Mouse (Mus musculus) kidney, adult 18-20 months (tissue): Measurements from ENCODE around the gene Rab3ip.

Experiments used
- DNase-seq: peaks from one replicate; pipeline ENCODE4 v3.0.0; 2021

The Rab3ip gene

DNA sequence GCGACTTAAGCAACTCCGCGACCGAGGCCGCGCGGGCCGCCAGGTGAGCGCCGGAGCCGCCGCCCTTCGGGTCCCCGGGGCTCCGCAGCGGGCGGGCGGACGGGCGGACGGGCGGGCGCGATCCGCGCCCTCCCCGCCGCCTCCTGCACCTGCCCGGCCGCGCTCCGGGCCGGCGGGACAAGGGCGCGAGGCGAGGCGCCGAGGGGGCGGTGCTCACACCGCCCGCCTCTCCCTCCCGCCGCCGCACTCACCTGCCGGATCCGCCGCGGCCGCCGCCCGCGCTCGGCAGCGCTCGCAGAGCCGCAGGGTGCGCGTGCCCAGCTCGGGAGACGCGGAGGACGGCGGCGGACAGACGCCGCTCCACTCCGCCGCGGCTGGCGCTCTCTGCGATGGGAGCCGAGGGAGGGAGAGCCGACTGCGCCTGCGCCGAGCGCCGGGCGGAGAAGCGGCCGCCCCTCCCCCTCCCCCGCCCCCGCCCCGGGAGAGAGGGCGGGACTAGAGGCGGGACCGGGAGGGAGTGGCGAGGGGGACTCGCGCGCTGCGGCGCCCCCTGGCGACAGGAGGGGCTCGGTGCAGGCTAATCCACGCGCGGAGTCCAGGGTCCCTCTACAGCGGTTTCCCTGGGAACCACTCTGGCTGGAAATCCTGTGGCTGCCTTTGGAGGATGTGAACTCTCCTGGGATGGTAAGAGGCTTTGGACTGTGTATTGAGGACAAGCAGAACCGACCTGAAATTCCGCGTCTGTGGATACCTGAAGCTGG, at the start of gene Rab3ip:
Gene Rab3ip, minus strand, starts transcription at position 761 of the 761 bp plus-strand sequence.
- peak; percentile 91 for DNase-seq

DNA sequence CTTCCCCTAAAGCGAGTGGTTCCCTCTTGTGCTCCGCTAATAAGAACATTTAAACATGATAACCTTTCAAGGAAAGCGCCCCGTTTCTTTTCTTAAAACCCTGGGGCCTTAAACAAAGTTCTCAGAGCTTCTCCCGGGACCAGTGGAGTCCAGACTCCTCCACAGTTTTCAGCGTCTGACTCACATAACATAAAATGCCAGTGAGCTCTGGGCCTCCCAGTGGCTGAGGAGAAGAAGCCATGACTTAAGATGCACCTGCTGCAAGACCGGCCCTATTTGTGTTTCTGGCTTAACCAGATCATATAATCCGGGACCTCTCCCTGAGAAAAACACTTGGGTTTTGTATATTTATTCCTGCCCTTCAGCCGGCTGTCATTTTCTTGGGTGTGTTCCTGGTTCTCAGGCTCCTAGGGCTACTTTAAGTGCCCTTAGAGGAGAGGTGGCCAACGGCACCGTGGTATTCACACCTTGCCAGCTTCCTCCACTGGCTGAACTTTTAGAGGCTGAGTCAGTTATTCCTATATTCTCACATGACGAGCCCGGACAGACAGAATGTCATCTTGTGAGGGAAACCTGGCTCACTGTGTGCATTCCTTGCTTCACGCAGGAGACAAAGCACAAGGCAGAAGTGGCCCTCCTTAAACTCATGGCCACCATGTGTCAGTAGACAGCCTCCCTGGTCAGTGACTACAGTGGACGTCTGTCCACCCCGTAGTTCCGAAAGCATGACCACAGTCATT, 48.3 kb upstream of the Rab3ip start:
- no peak for DNase-seq

DNA sequence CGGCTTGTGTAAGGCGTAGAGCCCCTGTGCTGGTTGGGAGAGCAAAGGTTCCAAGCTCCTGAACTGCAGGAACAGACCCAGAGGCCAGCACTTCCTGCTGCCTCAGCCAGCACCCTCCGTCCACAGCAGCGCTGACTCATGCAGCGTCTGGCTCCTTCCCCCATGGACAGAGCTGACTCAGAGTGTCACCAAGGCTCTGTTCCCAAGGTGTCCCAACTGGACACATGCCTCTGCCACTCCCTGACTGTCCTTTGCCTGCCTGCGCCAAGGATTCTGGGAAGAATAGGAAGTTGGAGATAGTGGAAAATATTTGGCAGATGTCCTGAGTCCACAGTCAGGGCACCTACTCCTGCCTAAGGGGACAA, 45.6 kb upstream of the Rab3ip start:
- peak; percentile 65 for DNase-seq

DNA sequence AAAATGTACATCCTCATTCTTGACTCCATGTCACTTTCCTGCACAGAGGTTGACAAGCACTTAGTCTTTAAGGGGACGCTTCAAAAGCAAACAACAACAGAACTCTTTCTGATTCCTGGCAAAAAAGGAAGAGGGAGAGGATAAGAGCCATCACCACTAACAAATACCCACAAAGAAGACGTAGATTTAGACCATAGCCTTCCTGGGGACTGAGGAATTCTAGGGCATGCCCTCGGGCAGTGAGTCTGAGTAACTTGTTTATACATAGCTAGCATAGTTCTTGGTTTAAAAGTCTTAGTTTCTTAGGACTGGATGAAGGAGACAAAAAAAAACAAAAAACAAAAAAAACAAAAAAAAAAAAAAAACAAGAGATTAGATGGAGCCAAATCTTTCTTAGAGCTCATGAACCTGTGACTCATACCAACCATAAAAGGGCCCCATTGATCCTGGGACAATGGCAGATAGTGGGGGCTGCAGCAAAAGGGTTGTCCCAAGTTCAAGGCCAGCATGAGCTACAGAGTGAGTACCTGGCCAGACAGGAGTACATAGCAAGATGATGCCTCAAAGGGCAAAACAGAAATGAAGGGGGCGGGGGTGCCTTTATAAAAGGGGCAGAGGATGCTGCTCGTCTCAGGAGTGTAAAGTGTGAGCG, 45.1 kb upstream of the Rab3ip start:
- no peak for DNase-seq

DNA sequence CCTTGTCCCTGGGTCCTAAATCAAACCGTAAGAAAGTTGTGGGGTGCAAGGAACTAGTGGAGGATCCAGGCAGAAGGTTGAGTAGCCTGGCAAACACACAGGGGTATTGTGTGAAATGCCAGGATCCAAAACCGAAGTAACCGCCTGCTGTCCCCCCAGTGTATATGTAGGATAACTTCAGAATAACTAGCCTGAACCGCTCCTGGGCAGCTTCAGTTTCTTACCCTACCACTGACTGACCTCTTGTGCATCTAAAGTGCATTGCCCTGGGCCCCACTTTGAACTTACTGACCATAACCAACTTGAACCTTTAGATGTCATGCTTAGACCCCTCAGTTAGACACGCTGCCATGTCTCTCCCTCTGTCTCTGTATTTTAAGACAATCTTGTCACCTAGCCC, 44.6 kb upstream of the Rab3ip start:
- no peak for DNase-seq

DNA sequence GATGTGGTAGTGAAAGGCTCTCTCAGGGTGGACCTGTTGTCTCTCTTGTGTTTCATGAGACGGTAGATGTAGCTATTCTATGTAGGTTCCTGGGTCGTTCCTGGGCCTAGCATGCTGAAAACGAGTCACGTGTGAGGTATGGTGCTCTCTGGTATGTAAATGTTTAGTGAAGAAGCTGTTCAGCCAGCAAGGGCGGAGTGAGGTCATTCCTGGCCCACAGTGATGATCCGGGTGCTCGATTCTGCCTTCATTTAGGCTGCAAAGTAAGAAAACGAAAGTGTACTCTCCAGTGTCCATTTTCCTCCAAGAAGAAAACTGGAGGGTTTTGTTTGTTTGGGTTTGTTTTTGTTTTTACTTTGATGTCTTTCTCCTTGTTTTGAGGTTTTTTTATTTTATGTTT, 43.4 kb upstream of the Rab3ip start:
- DNase-seq, result no peak

DNA sequence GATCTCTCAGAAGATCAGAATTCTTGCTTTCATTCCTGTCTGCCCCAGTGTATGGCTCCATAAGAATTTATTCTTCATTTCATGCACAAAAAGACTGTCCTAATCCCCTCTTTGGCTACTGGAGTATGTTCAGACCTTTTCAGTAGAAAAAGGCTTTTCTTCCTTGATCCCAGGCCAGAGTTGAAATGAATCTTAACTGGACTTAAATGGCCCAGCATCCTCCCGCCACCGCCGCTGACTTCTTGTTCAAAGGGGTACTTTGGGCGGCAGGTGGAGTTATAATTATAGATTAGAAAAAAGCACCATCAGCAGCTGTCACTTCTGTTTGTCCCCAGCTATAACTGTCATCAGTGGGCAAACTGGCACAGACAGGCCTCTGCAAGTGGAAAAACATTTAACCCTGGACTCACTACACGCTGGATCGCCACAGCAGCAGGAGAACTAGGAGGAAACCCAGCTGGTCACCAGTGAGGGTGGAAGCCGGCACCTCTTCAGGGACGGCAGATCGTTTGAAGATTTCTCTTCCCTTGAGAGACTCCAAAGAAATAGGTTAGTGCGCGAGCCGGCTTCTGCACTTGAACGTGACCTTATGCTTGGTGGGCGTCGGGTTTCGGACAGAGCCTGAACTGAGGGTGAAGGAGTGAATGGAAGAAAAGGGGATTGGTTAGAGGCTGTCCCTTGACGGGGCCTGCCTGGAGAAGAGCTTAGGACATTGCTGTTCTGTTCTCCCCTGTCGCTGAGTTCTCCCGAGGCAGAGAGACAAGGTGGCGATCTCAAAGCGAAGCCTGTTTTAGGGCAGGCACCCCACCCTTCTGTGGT, 35.9 kb upstream of the Rab3ip start, which contains the start of gene Best3:
Gene Best3, plus strand, starts transcription at position 51 of the 819 bp plus-strand sequence.
- DNase-seq, result peak; percentile 13

DNA sequence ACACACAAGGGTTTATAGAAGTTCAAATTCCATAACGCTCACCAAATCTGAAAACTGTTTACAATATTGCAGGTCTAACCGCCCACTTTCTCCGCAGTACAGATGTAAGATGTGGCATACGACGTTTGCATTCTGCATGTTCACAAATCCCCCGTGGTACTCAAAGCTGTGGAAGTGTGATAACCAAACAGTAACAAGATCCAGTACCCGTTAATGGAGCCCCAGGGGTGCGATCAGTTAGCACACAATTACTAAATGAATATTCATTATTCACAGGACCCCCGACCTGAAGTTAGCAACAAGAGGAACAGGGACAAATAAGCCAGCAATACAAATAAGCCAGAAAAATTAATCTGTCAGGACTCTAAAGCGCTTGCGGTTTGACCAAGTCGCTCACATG, 34.3 kb upstream of the Rab3ip start:
- no peak for DNase-seq

DNA sequence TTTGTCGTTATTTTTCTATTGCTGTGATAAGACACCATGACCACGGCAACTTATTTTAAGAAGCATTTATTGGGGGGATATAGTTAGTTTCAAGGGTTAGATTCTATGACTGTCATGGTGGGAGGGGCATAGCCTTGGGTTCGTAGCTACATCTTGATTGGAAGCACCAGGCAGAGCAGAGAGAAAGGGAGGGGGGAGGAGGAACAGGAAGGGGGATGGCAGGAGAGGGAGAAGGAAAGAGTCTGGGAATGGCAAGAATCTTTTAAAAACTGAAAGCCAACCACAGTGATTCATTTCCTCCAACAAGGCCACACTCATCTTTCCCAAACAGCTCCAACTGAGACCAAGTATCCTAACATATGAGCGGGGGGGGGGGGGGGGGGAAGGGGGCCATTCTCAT, 32.0 kb upstream of the Rab3ip start:
- no peak for DNase-seq

DNA sequence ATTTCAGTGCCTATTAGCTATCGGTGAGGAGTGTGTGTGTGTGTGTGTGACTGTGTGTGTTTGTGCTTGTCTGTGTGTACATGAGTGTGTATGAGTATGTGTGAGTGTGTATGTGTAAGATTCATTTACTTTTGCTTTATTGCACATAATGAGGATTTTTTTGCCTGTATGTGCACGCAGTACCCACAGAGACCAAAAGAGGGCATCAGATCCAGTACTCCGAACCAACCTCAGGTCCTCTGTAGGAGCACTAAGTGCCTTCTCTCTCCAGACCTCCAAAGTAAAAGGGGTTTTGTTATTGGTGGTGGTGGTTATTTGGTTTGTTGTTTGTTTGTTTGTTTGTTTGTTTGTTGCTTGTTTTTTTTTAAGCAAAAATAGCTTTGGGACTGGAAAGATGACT, 30.3 kb upstream of the Rab3ip start:
- DNase-seq, result peak; percentile 55

DNA sequence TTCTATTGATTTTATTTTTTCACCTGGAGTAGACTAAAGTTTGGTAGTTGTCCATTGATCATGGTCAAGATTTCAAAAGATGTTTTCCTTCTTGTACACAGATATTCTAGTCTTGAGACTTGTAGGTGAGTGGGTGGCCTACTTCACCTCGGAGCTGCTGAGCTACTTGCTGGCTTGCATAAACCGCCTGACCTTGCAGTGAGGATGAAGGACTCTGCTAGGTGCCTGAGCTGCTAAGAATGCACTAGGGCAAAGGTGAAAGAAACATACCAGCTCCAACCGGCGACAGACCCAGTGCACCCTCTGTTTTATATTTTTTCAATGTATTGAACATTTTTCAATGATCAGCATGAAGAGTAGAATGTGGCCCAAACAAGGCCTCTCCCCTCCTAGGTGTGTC, 29.7 kb upstream of the Rab3ip start:
- peak; percentile 52 for DNase-seq

DNA sequence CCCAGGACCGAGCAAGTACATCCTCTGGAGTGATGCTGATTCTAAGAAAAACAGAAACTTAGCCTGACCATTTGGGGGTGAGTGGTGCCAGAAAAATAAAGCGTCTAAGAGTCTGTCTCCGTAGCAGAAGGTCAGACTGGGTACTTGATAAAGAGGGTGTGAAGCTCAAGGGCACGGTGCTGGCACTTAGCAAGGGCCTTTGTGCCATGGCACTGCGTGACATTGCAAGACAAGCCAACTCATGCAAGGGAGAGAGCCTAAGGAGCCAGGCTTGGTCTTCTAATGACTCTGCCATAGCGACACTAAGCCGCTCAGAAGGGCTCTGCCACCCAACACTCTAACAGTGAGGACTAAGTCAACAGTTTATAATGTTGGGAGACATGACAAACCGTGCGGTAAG, 28.3 kb upstream of the Rab3ip start:
- no peak for DNase-seq

DNA sequence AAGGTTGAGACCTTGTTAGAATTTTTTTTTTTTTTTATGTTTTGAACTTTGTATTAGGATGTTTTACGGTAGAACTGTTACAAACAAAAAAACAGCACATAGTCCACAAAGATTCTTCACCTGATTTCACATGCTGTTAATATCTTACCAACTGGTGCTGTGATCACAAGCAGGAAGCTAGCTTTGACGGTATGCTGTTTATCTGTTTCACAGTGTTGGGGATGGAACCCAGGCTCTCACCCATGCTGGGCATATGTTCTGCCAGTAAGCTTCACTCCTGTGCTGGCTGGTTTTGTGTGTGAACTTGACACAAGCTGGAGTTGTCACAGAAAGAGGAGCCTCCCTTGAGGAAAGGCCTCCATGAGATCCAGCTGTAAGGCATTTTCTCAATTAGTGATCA, 27.3 kb upstream of the Rab3ip start:
- DNase-seq, result peak; percentile 46

DNA sequence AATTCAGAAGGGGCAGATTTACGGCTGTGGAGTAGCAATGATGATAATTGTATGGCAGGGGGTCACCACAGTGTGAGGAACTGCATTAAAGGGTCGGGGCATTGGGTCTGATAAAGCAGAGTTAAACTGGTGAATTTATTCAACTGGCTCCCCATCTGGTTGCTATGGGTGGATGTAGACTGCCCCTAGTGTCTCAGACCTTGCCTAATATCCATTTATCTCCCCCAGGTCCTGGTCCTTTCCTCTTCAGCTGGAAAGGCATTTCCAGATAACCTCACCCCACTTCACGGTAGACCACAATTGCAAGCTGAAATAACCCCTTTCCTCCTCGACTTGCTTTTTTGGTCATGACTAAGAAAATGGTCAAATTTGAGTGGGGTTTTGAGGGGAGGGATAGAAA, 26.9 kb upstream of the Rab3ip start:
- DNase-seq, result no peak

DNA sequence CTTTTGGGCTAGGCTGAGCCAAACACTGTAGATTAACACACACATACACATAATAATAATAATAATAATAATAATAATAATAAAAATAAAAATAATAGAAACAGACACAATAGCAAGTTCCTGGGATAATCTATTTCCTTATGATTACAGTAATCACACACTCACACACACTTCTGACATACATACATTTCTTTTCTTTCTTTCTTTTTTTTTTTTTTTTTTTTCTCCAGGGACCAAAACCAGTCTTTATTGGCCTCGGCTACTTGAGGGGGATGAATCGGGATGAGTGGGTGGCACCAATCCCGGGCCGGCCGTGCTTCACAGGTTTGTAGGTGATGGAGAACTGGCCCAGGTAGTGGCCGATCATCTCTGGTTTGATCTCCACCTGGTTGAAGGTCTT, 21.9 kb upstream of the Rab3ip start, which contains the start of gene Gm10271:
Gene Gm10271, minus strand, starts transcription at position 101 of the 400 bp plus-strand sequence.
- DNase-seq, result no peak

DNA sequence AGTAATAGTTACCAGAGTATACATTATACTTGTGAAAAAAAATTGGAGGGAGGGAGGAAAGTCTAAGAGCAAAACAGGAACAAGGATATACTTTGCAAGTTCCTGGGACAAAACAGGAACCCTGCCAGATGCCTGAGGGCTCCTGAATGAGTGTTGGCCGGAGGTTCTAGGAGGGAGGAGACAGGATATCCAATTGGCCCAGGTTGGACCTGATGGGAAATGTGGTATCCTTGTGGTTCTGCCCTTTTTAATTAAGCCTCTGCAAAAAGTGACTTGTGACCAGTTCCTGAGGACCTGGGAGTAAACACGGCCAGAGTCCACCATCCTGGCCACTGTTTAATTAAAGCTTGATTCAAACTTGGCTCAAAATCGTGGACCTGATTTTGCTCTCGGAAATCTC, 18.2 kb upstream of the Rab3ip start:
- DNase-seq, result peak; percentile 70

DNA sequence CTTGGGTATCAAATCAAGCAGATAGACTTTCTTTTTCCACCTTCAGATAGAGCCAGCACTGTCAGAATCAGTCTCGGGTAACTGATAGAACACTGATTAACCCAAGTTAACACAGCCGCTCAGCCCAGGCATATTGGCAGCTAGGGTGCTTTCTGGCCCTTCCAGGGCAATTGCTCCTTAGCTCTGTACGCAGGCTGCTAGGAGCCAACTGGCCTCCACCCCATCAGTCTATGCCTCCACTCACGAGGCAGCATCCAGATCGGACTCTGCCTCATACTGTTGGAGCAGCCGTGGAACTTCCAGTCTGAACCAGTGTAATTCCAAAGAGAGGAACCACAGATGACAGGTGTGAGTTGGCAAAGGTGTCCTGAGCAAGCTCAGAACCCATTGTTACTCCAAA, 15.5 kb upstream of the Rab3ip start:
- DNase-seq, result peak; percentile 76

DNA sequence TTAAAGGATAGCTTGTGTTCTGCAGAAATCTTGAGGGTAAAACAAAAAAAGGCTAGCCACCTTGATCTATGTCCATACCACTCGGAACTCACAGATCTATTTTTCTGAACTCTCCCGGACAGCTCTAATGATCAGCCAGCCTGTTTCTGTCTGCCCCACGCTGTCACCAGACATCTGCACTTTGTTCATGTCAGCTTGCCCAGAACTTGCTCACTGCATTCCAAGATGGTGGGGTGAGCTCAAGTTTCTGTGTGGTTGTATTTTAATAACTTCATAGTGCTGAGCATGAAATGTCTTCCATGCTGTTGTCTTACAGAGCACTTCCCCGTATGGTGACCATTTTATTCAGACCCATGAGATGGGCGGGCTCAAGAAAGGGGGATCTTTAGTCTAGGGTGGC, 14.7 kb upstream of the Rab3ip start:
- DNase-seq, result peak; percentile 41

DNA sequence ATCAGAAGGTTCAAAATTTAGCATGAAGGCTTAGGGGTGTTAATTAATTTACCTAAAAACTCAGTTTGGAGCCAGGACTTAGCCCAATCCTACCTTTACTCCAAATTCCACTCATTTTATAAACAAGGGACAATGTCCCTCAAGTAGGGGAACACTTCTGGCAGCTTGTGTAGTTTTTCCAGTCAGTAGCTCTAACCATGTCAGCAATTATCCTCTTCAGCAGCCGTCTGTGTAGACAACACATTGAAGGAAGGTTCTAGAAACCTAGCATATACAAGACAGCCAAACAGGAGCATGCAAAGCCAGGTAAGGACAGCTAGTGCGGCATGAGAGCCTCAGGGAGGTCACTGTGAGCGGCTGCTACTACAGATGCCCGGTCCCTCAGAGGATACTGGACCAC, 14.0 kb upstream of the Rab3ip start:
- DNase-seq, result peak; percentile 40

DNA sequence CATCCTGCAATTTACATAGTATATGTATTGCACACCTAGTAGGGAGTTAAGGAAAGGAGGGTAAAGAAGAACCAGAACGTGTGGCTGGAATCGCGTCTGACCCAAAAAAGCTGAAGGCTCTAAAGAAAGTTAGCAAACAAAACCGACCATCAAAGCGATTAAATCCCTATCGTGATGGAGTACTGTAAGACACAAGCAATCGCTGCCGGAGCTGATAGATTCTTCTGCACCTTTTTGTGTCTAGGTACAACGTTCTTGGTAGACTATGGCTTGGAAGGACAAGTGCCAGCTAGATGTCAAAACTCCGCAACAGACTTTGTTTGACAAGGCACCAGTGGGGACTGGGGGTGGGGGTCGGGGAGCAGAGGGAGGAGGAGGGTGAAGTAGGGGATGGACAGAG, 13.5 kb upstream of the Rab3ip start:
- peak; percentile 33 for DNase-seq

DNA sequence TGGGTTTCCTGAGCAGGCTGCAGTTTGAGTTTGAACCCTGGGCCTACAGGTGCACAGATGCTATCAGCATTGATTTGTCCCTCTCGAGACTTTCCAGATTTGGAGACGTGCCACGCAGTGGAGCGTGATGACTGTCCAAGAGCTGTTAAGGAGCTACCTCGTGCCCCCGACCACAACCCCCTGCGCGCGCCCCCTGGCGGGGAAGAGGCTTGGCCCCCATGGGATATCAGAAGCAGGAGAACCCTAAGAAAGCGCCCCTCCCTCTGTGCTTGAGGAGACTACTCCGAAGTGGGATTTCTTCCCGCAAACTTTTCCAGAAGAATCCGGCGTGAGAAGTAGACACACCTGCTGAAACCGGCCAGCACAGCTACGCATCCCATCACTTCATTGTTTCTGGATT, 12.2 kb upstream of the Rab3ip start:
- no peak for DNase-seq

DNA sequence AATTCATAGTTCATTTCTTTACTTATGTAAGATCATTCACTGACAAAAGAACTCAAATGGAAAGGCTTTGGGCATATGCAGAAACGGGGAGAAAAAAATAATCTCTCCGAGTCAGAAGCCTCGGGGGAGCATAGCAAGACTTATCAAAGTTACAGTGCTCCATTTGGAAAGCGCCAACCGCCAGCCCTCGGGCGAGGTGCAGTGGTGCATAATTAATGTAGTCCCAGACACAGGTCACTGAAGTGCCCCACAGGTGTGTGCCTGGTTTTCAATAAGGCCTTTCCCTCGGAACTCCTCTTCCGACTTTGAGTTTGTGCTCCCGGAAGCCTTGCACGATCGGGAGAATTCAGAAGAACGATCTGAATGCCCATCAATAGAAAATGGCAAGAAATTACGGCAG, 11.6 kb upstream of the Rab3ip start:
- DNase-seq, result no peak
